Mouse (Mus musculus) ES-E14 (cell line): ENCODE results near the gene Sfrp2. TPM values are rescaled to one million over a fixed set of nuclear protein-coding genes. Genes with fewer than 3 reads are reported as not detected.

ENCODE experiments used
- DNase-seq: peaks from one replicate; pipeline ENCODE4 v3.0.0-alpha.2; 2013; ENCODE audit warnings: low read depth, low spot score
- H3K27ac ChIP-seq: 2 replicates; pipeline ENCODE4 v1.5.1; 2012; ENCODE audit warnings: low read depth, mild to moderate bottlenecking, low read length, moderate library complexity, mixed read lengths; ENCODE audit not compliant: poor library complexity, insufficient read depth, severe bottlenecking
- H3K36me3 ChIP-seq: 2 replicates; pipeline ENCODE4 v1.6.1; 2012; ENCODE audit warnings: mild to moderate bottlenecking, low read length, moderate library complexity, mixed read lengths; ENCODE audit not compliant: control insufficient read depth, poor library complexity, insufficient read depth, severe bottlenecking
- H3K4me1 ChIP-seq, 2 experiments: fragments of 150-350 bp in 1 of 2; sonication (generic) in 1 of 2; 2 replicates each; pipeline ENCODE4 v1.6.1; 2012; ENCODE audit warnings: low read length in 2 of 2, mild to moderate bottlenecking in 1 of 2, mixed read lengths in 1 of 2; ENCODE audit not compliant: control insufficient read depth in 2 of 2, insufficient read depth in 2 of 2, poor library complexity in 1 of 2
- H3K4me3 ChIP-seq, 2 experiments: fragments of 150-350 bp in 1 of 2; sonication (generic) in 1 of 2; 2 replicates each; pipeline ENCODE4 v1.5.1; 2012; ENCODE audit warnings: low read length in 2 of 2, low read depth in 1 of 2, mild to moderate bottlenecking in 1 of 2, mixed read lengths in 1 of 2; ENCODE audit not compliant: insufficient read depth in 1 of 2, poor library complexity in 1 of 2, severe bottlenecking in 1 of 2
- H3K9ac ChIP-seq: 2 replicates; pipeline ENCODE4 v1.6.1; 2012; ENCODE audit warnings: low read depth, mild to moderate bottlenecking, low read length, mixed read lengths; ENCODE audit not compliant: poor library complexity, insufficient read depth, severe bottlenecking
- H3K9me3 ChIP-seq: fragments of 150-350 bp; sonication (generic); 2 replicates; pipeline ENCODE4 v1.6.1; 2012; ENCODE audit warnings: low read depth, mild to moderate bottlenecking, low read length; ENCODE audit not compliant: control insufficient read depth, insufficient read depth
- CHD2 ChIP-seq: IDR thresholded peaks from 2 replicates; pipeline ENCODE4 v1.6.1; 2014; ENCODE audit warnings: mild to moderate bottlenecking, low read depth, low read length, inconsistent platforms
- HCFC1 ChIP-seq: IDR thresholded peaks from 2 replicates; pipeline ENCODE4 v1.6.1; 2012; ENCODE audit warnings: low read length, inconsistent platforms, borderline replicate concordance; ENCODE audit not compliant: insufficient read depth
- MAFK ChIP-seq: IDR thresholded peaks from 2 replicates; pipeline ENCODE4 v1.6.1; 2014; ENCODE audit warnings: mild to moderate bottlenecking, low read depth, low read length, inconsistent platforms; ENCODE audit not compliant: insufficient read depth
- ZC3H11A ChIP-seq: IDR thresholded peaks from 2 replicates; pipeline ENCODE4 v1.6.1; 2012; ENCODE audit warnings: low read depth, mild to moderate bottlenecking, inconsistent platforms, low read length, borderline replicate concordance
- ZNF384 ChIP-seq: IDR thresholded peaks from 2 replicates; pipeline ENCODE4 v1.6.1; 2012; ENCODE audit warnings: low read depth, low read length, inconsistent platforms
- in situ Hi-C, 2 experiments: fragments of 600-800 bp; cut with MboI; formaldehyde crosslinking; loops; one replicate each; pipeline ENCODE4 v1.15.1; 2025; ENCODE audit warnings: low sequenced_read_pairs in 2 of 2, inconsistent platforms in 1 of 2; ENCODE audit not compliant: unreplicated experiment in 2 of 2
- total RNA-seq: library from RNA; depleted of rRNA; stranded (reverse); fragments of 300-350 nt; gene quantifications from 2 replicates; pipeline ENCODE4 v1.2.3, GENCODE M21; 2012

Gene Sfrp2
- total RNA-seq, 1 experiment, result 29.5 TPM

- Histone ChIP-seq H3K9ac (no peak overlapping the region), H3K4me3 (no peak overlapping the region), H3K27ac (no peak overlapping the region), H3K9me3 (no peaks in the 10 kb centered on the region), H3K4me1 (peaks cover 0 to 14% of the 10 kb centered on the region in 2 experiments; a peak in 1 of 4 replicates), H3K36me3 (no peaks in the 10 kb centered on the region)
- no peak for DNase-seq
- no peak for TF ChIP-seq MAFK
- TF ChIP-seq ZNF384, result no peak
- no peak for TF ChIP-seq ZC3H11A
- TF ChIP-seq HCFC1, result no peak
- TF ChIP-seq CHD2, result no peak
- in situ Hi-C loops, result loop anchor here in 1 of 2 experiments (25.0 kb wide), 1 partner anchor 475 kb away; no protein-coding TSS in a partner anchor
Measured at GRCm38 (mm10) chr3:83762361-83762760, 3.8 kb upstream of the Sfrp2 start.

- Histone ChIP-seq H3K36me3 (no peaks in the 10 kb centered on the region), H3K4me3 (peak overlapping the region; percentile 57 to 67), H3K27ac (no peak overlapping the region), H3K9ac (peak overlapping the region; percentile 58; the same call in 1 of the 2 replicates), H3K9me3 (no peaks in the 10 kb centered on the region), H3K4me1 (peaks cover 0 to 14% of the 10 kb centered on the region in 2 experiments; a peak in 1 of 4 replicates)
- in situ Hi-C loops, result loop anchor here in 1 of 2 experiments (25.0 kb wide), 1 partner anchor 477 kb away; no protein-coding TSS in a partner anchor
- 0 out of 2 replicates have a peak, but pooled peaks have one; percentile 40 for TF ChIP-seq ZC3H11A
- no peak for TF ChIP-seq HCFC1
- no peak for DNase-seq
Measured at GRCm38 (mm10) chr3:83763551-83764548, 2.3 kb upstream of the Sfrp2 start.

DNA sequence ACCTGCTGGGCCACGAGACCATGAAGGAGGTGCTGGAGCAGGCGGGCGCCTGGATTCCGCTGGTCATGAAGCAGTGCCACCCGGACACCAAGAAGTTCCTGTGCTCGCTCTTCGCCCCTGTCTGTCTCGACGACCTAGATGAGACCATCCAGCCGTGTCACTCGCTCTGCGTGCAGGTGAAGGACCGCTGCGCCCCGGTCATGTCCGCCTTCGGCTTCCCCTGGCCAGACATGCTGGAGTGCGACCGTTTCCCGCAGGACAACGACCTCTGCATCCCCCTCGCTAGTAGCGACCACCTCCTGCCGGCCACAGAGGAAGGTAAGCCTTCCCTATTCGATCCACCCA is 577 bp downstream of the Sfrp2 start:
- H3K9ac ChIP-seq, result peak overlapping the region; percentile 68
- TF ChIP-seq ZNF384 (no peak), CHD2 (no peak), MAFK (no peak), ZC3H11A (no peak)
- in situ Hi-C loops, result loop anchor here in 1 of 2 experiments (25.0 kb wide), 1 partner anchor 479 kb away; no protein-coding TSS in a partner anchor
- no peak overlapping the region for H3K27ac ChIP-seq
- no peaks in the 10 kb centered on the region for H3K9me3 ChIP-seq
- DNase-seq, result no peak
- peaks cover 9% of the 10 kb centered on the region; the same call in 1 of the 2 replicates for H3K36me3 ChIP-seq
- H3K4me1 ChIP-seq, result peaks cover 0 to 14% of the 10 kb centered on the region in 2 experiments; a peak in 1 of 4 replicates
- H3K4me3 ChIP-seq, result peak overlapping the region; percentile 65 to 75

GRCm38 (mm10) chr3:83767121-83767520 is 1.0 kb downstream of the Sfrp2 start:
- Histone ChIP-seq H3K9ac (no peak overlapping the region), H3K27ac (no peak overlapping the region), H3K4me3 (peak overlapping the region; percentile 65 to 75), H3K9me3 (no peaks in the 10 kb centered on the region), H3K36me3 (peaks cover 12% of the 10 kb centered on the region; the same call in 1 of the 2 replicates), H3K4me1 (peaks cover 0 to 14% of the 10 kb centered on the region in 2 experiments; a peak in 1 of 4 replicates)
- in situ Hi-C loops, result loop anchor here in 1 of 2 experiments (25.0 kb wide), 1 partner anchor 480 kb away; no protein-coding TSS in a partner anchor
- TF ChIP-seq CHD2 (no peak), ZC3H11A (no peak), HCFC1 (no peak), MAFK (no peak), ZNF384 (no peak)
- no peak for DNase-seq
